Mouse (Mus musculus) MEL (cell line): ENCODE results near the gene Prr23a3.

Experiments used
- CHD2 ChIP-seq: IDR thresholded peaks from 2 replicates; pipeline ENCODE4 v1.6.1; 2011; ENCODE audit warnings: low read length, improper control_type of control experiment
- CTCF ChIP-seq, 3 experiments: IDR thresholded peaks in 2 of 3; conservative IDR thresholded peaks in 1 of 3; 2 replicates each; pipeline ENCODE4 v1.5.1; 2011 to 2012; ENCODE audit warnings: low read length in 3 of 3, low read depth in 2 of 3, mild to moderate bottlenecking in 2 of 3, improper control_type of control experiment in 1 of 3, inconsistent platforms in 1 of 3, mixed read lengths in 1 of 3, moderate library complexity in 1 of 3; ENCODE audit not compliant: control insufficient read depth in 1 of 3, insufficient read depth in 1 of 3, poor library complexity in 1 of 3, severe bottlenecking in 1 of 3
- E2F4 ChIP-seq: IDR thresholded peaks from 2 replicates; pipeline ENCODE4 v1.6.1; 2011; ENCODE audit warnings: low read depth, low read length, improper control_type of control experiment, borderline replicate concordance
- ELF1 ChIP-seq: IDR thresholded peaks from 2 replicates; pipeline ENCODE4 v1.6.1; 2014; ENCODE audit warnings: low read depth, mild to moderate bottlenecking, inconsistent platforms, low read length, improper control_type of control experiment, moderate library complexity
- EP300 ChIP-seq, 2 experiments: IDR thresholded peaks; 2 replicates each; pipeline ENCODE4 v1.6.1; 2011; ENCODE audit warnings: improper control_type of control experiment in 2 of 2, low read length in 2 of 2, low read depth in 1 of 2, mild to moderate bottlenecking in 1 of 2
- KAT2A ChIP-seq: conservative IDR thresholded peaks from 2 replicates; pipeline ENCODE4 v1.6.1; 2012; ENCODE audit warnings: low read depth, low read length, improper control_type of control experiment, inconsistent platforms
- MAFK ChIP-seq: IDR thresholded peaks from 2 replicates; pipeline ENCODE4 v1.6.1; 2011; ENCODE audit warnings: low read depth, mild to moderate bottlenecking, low read length, improper control_type of control experiment, borderline replicate concordance
- NRF1 ChIP-seq: IDR thresholded peaks from 2 replicates; pipeline ENCODE4 v1.6.1; 2014; ENCODE audit warnings: low read depth, mild to moderate bottlenecking, inconsistent platforms, low read length, improper control_type of control experiment, moderate library complexity; ENCODE audit not compliant: poor library complexity, insufficient read depth, severe bottlenecking
- POLR2A ChIP-seq, 2 experiments: IDR thresholded peaks; 2 replicates each; pipeline ENCODE4 v1.6.1; 2011 to 2012; ENCODE audit warnings: low read length in 2 of 2, mild to moderate bottlenecking in 2 of 2, control low read depth in 1 of 2, improper control_type of control experiment in 1 of 2, low read depth in 1 of 2, moderate library complexity in 1 of 2; ENCODE audit not compliant: control insufficient read depth in 1 of 2, insufficient read depth in 1 of 2, poor library complexity in 1 of 2
- SMC3 ChIP-seq: IDR thresholded peaks from 2 replicates; pipeline ENCODE4 v1.6.1; 2011; ENCODE audit warnings: low read depth, low read length, improper control_type of control experiment
- ZKSCAN1 ChIP-seq: IDR thresholded peaks from 2 replicates; pipeline ENCODE4 v1.6.1; 2012; ENCODE audit warnings: low read depth, mild to moderate bottlenecking, inconsistent platforms, low read length, improper control_type of control experiment, moderate library complexity
- ZNF384 ChIP-seq: IDR thresholded peaks from 2 replicates; pipeline ENCODE4 v1.6.1; 2012; ENCODE audit warnings: low read depth, mild to moderate bottlenecking, inconsistent platforms, low read length, improper control_type of control experiment

DNA sequence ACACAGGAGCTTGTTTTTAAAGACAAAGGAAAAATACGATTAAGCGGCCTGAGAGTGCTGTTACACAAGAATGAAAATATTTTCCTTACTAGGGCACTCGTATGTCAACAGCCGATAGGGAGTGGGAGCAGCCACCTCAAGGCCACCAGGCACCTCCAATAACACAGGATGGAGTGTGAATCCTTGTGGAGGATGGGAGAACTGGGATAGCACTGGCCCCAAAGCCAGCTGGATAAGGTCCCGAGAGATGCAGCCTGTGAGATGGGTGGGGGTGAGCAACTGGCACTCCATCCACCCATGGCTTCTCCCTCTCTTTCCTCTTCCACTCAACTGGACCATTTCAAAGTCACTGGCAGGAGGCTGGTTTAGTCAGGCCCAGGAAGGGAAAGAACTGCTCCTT is 45.6 kb upstream of the Prr23a3 start:
- TF ChIP-seq POLR2A (IDR thresholded peaks at IDR 0.05; ENCODE audit: control insufficient read depth in 1 of 2, insufficient read depth in 1 of 2, low read depth in 1 of 2, low read length in 2 of 2, poor library complexity in 1 of 2) (no peak), SMC3 (no peak), ZNF384 (no peak), ZKSCAN1 (no peak), CHD2 (no peak), EP300 (IDR thresholded peaks at IDR 0.05; ENCODE audit: low read depth in 1 of 2, low read length in 2 of 2) (no peak), E2F4 (no peak), NRF1 (no peak), CTCF (IDR thresholded peaks at IDR 0.05 in 2 of 3, conservative IDR thresholded peaks at IDR 0.05 in 1 of 3; ENCODE audit: control insufficient read depth in 1 of 3, insufficient read depth in 1 of 3, low read depth in 2 of 3, low read length in 3 of 3, poor library complexity in 1 of 3, severe bottlenecking in 1 of 3) (no peak), MAFK (no peak), ELF1 (no peak), KAT2A (no peak)
